In genomic region chr15:102785055-102785820, GRCm38 (mm10) we compare ENCODE assay signal across 8 mouse cellular contexts.
A peak's percentile ranks its signal among the peaks of the same experiment; 100 is the strongest.
DNase-seq lines count a peak whose midpoint lies in the region; ATAC-seq and TF ChIP-seq lines count a peak whose summit lies in the region.

No protein-coding gene starts in this region.

- WGBS in liver, adult 2 months, result 29% methylated on average over 10 of the region's 10 CpGs
- 23% methylated on average over 10 of the region's 10 CpGs for WGBS in liver, embryonic 12.5 days (ENCODE audit: insufficient replicate concordance)
- WGBS in limb, embryonic 14.5 days, result 30% methylated on average over 10 of the region's 10 CpGs

- H3K9ac ChIP-seq in liver, adult 2 months (ENCODE audit: low read depth, low read length), result no peak overlapping the region
- no peak overlapping the region for H3K9ac ChIP-seq in liver, embryonic 12.5 days
- no peak overlapping the region for H3K9ac ChIP-seq in limb, embryonic 14.5 days (ENCODE audit: low read depth, low read length, severe bottlenecking)

- TF ChIP-seq POLR2A in liver, adult 2 months (IDR thresholded peaks at IDR 0.05; ENCODE audit: extremely low read depth, insufficient read depth, low read length), result no peak
- TF ChIP-seq POLR2A in brain, embryonic 14.5 days (IDR thresholded peaks at IDR 0.05; ENCODE audit: borderline replicate concordance, extremely low read depth, insufficient read depth, insufficient read length, poor library complexity, severe bottlenecking), result no peak
- TF ChIP-seq POLR2A in limb, embryonic 14.5 days (IDR thresholded peaks at IDR 0.05; ENCODE audit: borderline replicate concordance, extremely low read depth, insufficient read depth, insufficient read length), result no peak

- H3K79me2 ChIP-seq in liver, adult 2 months (ENCODE audit: control insufficient read depth, insufficient read depth, low read length), result no peaks in the 10 kb centered on the region

- H3K9me3 ChIP-seq in liver, embryonic 12.5 days (replicated peaks), result no peaks in the 10 kb centered on the region
- H3K9me3 ChIP-seq in limb, embryonic 14.5 days (ENCODE audit: control insufficient read depth, low read length), result no peaks in the 10 kb centered on the region

- H3K27ac ChIP-seq in liver, adult 2 months (replicated peaks; ENCODE audit: insufficient read depth, low read depth, low read length), result no peak overlapping the region
- no peak overlapping the region for H3K27ac ChIP-seq in liver, embryonic 12.5 days
- H3K27ac ChIP-seq in limb, embryonic 14.5 days (replicated peaks; ENCODE audit: low read depth, low read length), result no peak overlapping the region

- peak; percentile 67 for DNase-seq in CD4-positive, CD25-positive, alpha-beta regulatory T cell, adult 2 months (ENCODE audit: low read depth, low spot score)
- DNase-seq in liver, adult 2 months (ENCODE audit: extremely low read depth, low read depth, low spot score), result peak; percentile 28
- peak; percentile 58 for DNase-seq in brain, embryonic 14.5 days (ENCODE audit: low read depth)
- DNase-seq in forelimb bud, embryonic 11.5 days (ENCODE audit: low read depth, low spot score), result peak; percentile 70
- peak; percentile 65 for DNase-seq in limb, embryonic 14.5 days (ENCODE audit: low spot score)
- DNase-seq in spleen, postnatal 36 days (ENCODE audit: low spot score in 2 of 2), result peak; percentile 8 to 9

- no peak overlapping the region for H3K4me2 ChIP-seq in liver, embryonic 12.5 days
- H3K4me2 ChIP-seq in limb, embryonic 14.5 days (replicated peaks; ENCODE audit: low read depth, low read length, severe bottlenecking), result no peak overlapping the region

- peak; percentile 65 for TF ChIP-seq CTCF in liver, adult 2 months (IDR thresholded peaks at IDR 0.05; ENCODE audit: low read depth, low read length)
- peak; percentile 74 for TF ChIP-seq CTCF in brain, embryonic 14.5 days (IDR thresholded peaks at IDR 0.05; ENCODE audit: borderline replicate concordance, extremely low read depth, insufficient read depth, insufficient read length)

- H3K4me3 ChIP-seq in liver, adult 2 months (ENCODE audit: insufficient read depth, low read depth, low read length), result no peak overlapping the region
- no peak overlapping the region for H3K4me3 ChIP-seq in liver, embryonic 12.5 days
- H3K4me3 ChIP-seq in limb, embryonic 14.5 days (replicated peaks; ENCODE audit: low read length), result no peak overlapping the region

- H3K27me3 ChIP-seq in liver, adult 2 months (ENCODE audit: control insufficient read depth, insufficient read depth, low read length), result no peaks in the 10 kb centered on the region
- peaks cover 66% of the 10 kb centered on the region for H3K27me3 ChIP-seq in liver, embryonic 12.5 days (replicated peaks)
- H3K27me3 ChIP-seq in limb, embryonic 14.5 days (ENCODE audit: control insufficient read depth, insufficient read depth, low read length), result no peaks in the 10 kb centered on the region

- ATAC-seq in CD4-positive, CD25-positive, alpha-beta regulatory T cell, adult 4 months, result no peak
- ATAC-seq in liver, embryonic 12.5 days, result no peak
- no peak for ATAC-seq in limb, embryonic 14.5 days (ENCODE audit: low FRiP score, low read depth)

- no peaks in the 10 kb centered on the region for H3K36me3 ChIP-seq in liver, adult 2 months (ENCODE audit: control insufficient read depth, insufficient read depth, low read length)
- H3K36me3 ChIP-seq in liver, embryonic 12.5 days, result no peaks in the 10 kb centered on the region
- H3K36me3 ChIP-seq in limb, embryonic 14.5 days (ENCODE audit: control insufficient read depth, insufficient read depth, low read length), result no peaks in the 10 kb centered on the region

- H3K4me1 ChIP-seq in liver, adult 2 months (ENCODE audit: control insufficient read depth, insufficient read depth, low read length), result no peaks in the 10 kb centered on the region
- H3K4me1 ChIP-seq in liver, embryonic 12.5 days, result no peaks in the 10 kb centered on the region
- H3K4me1 ChIP-seq in limb, embryonic 14.5 days (ENCODE audit: control insufficient read depth, insufficient read depth, low read length), result peaks cover 14% of the 10 kb centered on the region

Comparison
In these comparisons a context has a peak if more than half of its experiments do, and no peak if none do; other contexts are left out.
1. DNase-seq: peak in every context shown above with its lines; median percentile 70 in forelimb bud, embryonic 11.5 days; 67 in CD4-positive, CD25-positive, alpha-beta regulatory T cell, adult 2 months; 65 in limb, embryonic 14.5 days; 58 in brain, embryonic 14.5 days; 28 in liver, adult 2 months; 8 in spleen, postnatal 36 days.